Mouse (Mus musculus) intestine, postnatal 0 days (tissue): ENCODE measurements around the gene Lhfpl5. TPM values are rescaled to one million over a fixed set of nuclear protein-coding genes. Genes with fewer than 3 reads are reported as not detected.

ENCODE experiments used
- ATAC-seq: fragments of 200-750 bp; cut with Nextera tagmentation; 2 replicates; pipeline ENCODE4 v1.8.0; 2017; ENCODE audit warnings: mild to moderate bottlenecking, moderate TSS enrichment, moderate library complexity
- H3K27ac ChIP-seq: fragments of 300-500 bp; sonication (generic); 2 replicates; pipeline ENCODE4 v1.5.1; 2014; ENCODE audit warnings: mild to moderate bottlenecking, low read depth, low read length, moderate library complexity
- H3K27me3 ChIP-seq: fragments of 300-500 bp; sonication (generic); replicated peaks from 2 replicates; pipeline ENCODE4 v1.6.1; 2014; ENCODE audit warnings: low read length, mixed read lengths; ENCODE audit not compliant: control insufficient read depth, insufficient read depth
- H3K36me3 ChIP-seq: fragments of 300-500 bp; sonication (generic); 2 replicates; pipeline ENCODE4 v1.6.1; 2014; ENCODE audit warnings: mild to moderate bottlenecking, moderate library complexity; ENCODE audit not compliant: control insufficient read depth, insufficient read depth
- H3K4me1 ChIP-seq: fragments of 300-500 bp; sonication (generic); replicated peaks from 2 replicates; pipeline ENCODE4 v1.6.1; 2014; ENCODE audit warnings: antibody characterized with exemption, low read length, mixed read lengths; ENCODE audit not compliant: control insufficient read depth, insufficient read depth
- H3K4me2 ChIP-seq: fragments of 300-500 bp; sonication (generic); replicated peaks from 2 replicates; pipeline ENCODE4 v1.6.1; 2014; ENCODE audit warnings: low read depth, mild to moderate bottlenecking, moderate library complexity
- H3K4me3 ChIP-seq: fragments of 300-500 bp; sonication (generic); 2 replicates; pipeline ENCODE4 v1.5.1; 2014; ENCODE audit warnings: low read depth, low read length
- H3K9ac ChIP-seq: fragments of 300-500 bp; sonication (generic); 2 replicates; pipeline ENCODE4 v1.6.1; 2014; ENCODE audit warnings: mild to moderate bottlenecking, low read depth, low read length
- H3K9me3 ChIP-seq: fragments of 300-500 bp; sonication (generic); 2 replicates; pipeline ENCODE4 v1.6.1; 2016; ENCODE audit warnings: mixed run types; ENCODE audit not compliant: control insufficient read depth
- CTCF ChIP-seq: sonication (generic); IDR thresholded peaks from 2 replicates; pipeline ENCODE4 v1.5.1; 2016; ENCODE audit warnings: low read depth, mild to moderate bottlenecking, control low read depth, antibody characterized with exemption, moderate library complexity
- WGBS: fragments of 180-500 bp; shearing (Covaris S2); extraction: QIAGEN DNeasy Blood & Tissue Kit; methylation state at CpG from one replicate; pipeline ENCODE4 v1.1.7; 2014; 5-methylcytosine and 5-hydroxymethylcytosine counted together
- polyA plus RNA-seq: library from polyadenylated mRNA; unstranded; fragments of >200 nt; fragmentation: Nextera tagmentation; extraction: Ambion mirVana; gene quantifications from 2 replicates; pipeline ENCODE4 v1.2.1, GENCODE M21; 2015

Lhfpl5 gene
- polyA plus RNA-seq, 1 experiment from 2014 or later, result 1.3 TPM

DNA sequence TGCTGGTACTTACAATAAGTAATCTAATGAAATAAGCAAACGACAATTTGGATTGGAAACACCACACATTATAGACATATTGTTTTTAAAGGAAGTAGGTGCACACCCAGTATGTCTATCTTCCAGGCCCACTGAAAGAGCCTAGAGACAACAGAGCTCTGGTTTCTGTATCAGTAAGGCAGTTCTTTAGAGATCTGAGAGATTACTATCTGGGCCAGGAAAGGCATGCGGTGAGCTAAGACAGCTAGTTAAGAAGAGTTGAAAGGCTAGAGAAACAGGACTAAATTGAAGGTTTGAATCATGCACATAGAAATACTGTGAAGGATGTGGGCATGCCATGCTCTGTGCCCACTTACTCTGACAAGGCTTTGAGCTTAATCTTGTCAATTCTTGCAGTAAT lies 37.2 kb downstream of the Lhfpl5 start:
- Histone ChIP-seq H3K4me2 (no peak overlapping the region), H3K36me3 (peaks cover 15% of the 10 kb centered on the region), H3K4me1 (0 out of 2 replicates have a peak, but pooled peaks cover 4% of the 10 kb centered on the region), H3K9ac (no peak overlapping the region), H3K9me3 (no peaks in the 10 kb centered on the region), H3K27me3 (no peaks in the 10 kb centered on the region), H3K27ac (no peak overlapping the region), H3K4me3 (no peak overlapping the region)
- ATAC-seq, result no peak
- 58% methylated on average over 2 of the region's 2 CpGs for WGBS
- no peak for TF ChIP-seq CTCF

DNA sequence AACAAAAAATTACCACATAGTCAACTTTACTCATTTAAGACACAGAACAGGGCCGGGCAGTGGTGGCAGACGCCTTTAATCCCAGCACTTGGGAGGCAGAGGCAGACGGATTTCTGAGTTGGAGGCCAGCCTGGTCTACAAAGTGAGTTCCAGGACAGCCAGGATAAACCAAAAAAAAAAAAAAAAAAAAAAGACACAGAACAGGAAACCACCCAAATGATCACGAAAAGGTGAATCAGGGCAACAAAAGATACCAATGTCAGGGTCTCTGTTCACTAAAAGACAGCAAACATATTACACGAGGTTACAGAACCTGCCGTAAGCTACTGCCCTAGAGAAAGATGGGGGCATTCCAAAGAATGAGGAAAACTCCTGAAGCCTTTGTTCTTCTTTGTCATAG lies 37.7 kb downstream of the Lhfpl5 start:
- 80% methylated on average over 6 of the region's 6 CpGs for WGBS
- Histone ChIP-seq H3K36me3 (peaks cover 12% of the 10 kb centered on the region), H3K4me3 (no peak overlapping the region), H3K9ac (no peak overlapping the region), H3K4me1 (0 out of 2 replicates have a peak, but pooled peaks cover 4% of the 10 kb centered on the region), H3K27me3 (no peaks in the 10 kb centered on the region), H3K4me2 (no peak overlapping the region), H3K27ac (no peak overlapping the region), H3K9me3 (no peaks in the 10 kb centered on the region)
- no peak for ATAC-seq
- TF ChIP-seq CTCF, result no peak

- no peak for TF ChIP-seq CTCF
- Histone ChIP-seq H3K9me3 (no peaks in the 10 kb centered on the region), H3K4me2 (no peak overlapping the region), H3K9ac (no peak overlapping the region), H3K36me3 (peaks cover 19% of the 10 kb centered on the region), H3K27ac (peak overlapping the region; percentile 75), H3K27me3 (no peaks in the 10 kb centered on the region), H3K4me3 (no peak overlapping the region), H3K4me1 (0 out of 2 replicates have a peak, but pooled peaks cover 4% of the 10 kb centered on the region)
- peak; percentile 79 for ATAC-seq
- WGBS, result 51% methylated on average over 4 of the region's 4 CpGs
These were observed 39.9 kb downstream of the Lhfpl5 start for GRCm38 (mm10) chr17:28615332-28615731.

GRCm38 (mm10) chr17:28617636-28618035 lies 42.2 kb downstream of the Lhfpl5 start:
- H3K4me1 ChIP-seq, result 0 out of 2 replicates have a peak, but pooled peaks cover 4% of the 10 kb centered on the region
- peaks cover 19% of the 10 kb centered on the region for H3K36me3 ChIP-seq
- 73% methylated on average over 10 of the region's 10 CpGs for WGBS
- no peaks in the 10 kb centered on the region for H3K27me3 ChIP-seq
- no peaks in the 10 kb centered on the region for H3K9me3 ChIP-seq
- H3K27ac ChIP-seq, result 0 out of 2 replicates have a peak overlapping the region, but pooled peaks have one; percentile 31
- no peak overlapping the region for H3K4me2 ChIP-seq
- H3K9ac ChIP-seq, result no peak overlapping the region
- TF ChIP-seq CTCF, result no peak
- H3K4me3 ChIP-seq, result no peak overlapping the region
- ATAC-seq, result no peak

DNA sequence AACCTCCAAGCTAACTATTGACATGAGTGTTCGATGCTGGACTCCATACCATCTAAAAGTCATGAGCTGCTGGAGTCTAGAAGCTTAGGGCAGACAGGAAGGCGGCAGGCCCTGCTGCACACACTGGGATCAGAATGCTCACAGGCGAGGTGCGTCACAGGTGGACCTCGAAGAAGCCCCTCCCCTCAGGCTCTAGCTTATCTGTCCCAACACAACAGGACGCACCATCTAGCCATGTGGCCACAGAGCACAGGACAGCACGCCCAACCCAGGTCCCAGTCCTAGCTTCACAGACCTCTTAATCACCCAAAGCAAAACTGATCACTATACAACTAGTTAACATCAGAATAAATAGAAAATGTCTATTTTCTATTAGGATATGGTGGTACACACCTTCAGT lies 42.7 kb downstream of the Lhfpl5 start:
- Histone ChIP-seq H3K4me3 (no peak overlapping the region), H3K27ac (peak overlapping the region; percentile 64; the same call in 1 of the 2 replicates), H3K9me3 (no peaks in the 10 kb centered on the region), H3K9ac (no peak overlapping the region), H3K36me3 (peaks cover 19% of the 10 kb centered on the region), H3K27me3 (no peaks in the 10 kb centered on the region), H3K4me2 (no peak overlapping the region), H3K4me1 (0 out of 2 replicates have a peak, but pooled peaks cover 4% of the 10 kb centered on the region)
- TF ChIP-seq CTCF, result no peak
- no peak for ATAC-seq
- 45% methylated on average over 7 of the region's 7 CpGs for WGBS

DNA sequence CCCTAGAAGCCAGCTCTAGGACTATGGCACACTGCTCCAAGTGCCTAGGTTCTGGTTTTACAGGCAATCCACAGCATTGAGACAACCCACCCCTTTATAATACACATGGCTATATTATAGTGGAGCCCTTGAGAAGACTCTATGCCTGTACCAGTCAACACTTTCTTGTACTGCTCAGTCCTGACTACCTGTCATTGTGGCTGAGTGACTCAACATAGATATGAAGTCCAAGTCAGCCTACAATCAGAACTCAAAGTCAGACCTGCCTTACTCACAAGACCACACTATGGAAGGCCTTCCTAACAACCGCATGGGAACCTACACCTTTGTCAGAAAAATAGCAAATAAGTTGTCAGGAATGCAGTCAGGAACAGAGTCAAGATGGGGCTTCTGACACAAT lies 43.3 kb downstream of the Lhfpl5 start:
- peak overlapping the region; percentile 64 for H3K27ac ChIP-seq
- ATAC-seq, result no peak
- WGBS, result 92% methylated on average over 1 of the region's 1 CpGs

More for the DNA sequence above, 43.3 kb downstream of the Lhfpl5 start:
- no peak overlapping the region for H3K9ac ChIP-seq
- H3K4me3 ChIP-seq, result no peak overlapping the region
- H3K36me3 ChIP-seq, result peaks cover 19% of the 10 kb centered on the region
- H3K9me3 ChIP-seq, result no peaks in the 10 kb centered on the region
- H3K4me2 ChIP-seq, result no peak overlapping the region
- TF ChIP-seq CTCF, result no peak
- no peaks in the 10 kb centered on the region for H3K27me3 ChIP-seq
- H3K4me1 ChIP-seq, result 0 out of 2 replicates have a peak, but pooled peaks cover 4% of the 10 kb centered on the region
